Mouse (Mus musculus) right cerebral cortex, adult 18-20 months (tissue): ENCODE data around the gene Egln1.

Experiments
- DNase-seq: peaks from one replicate; pipeline ENCODE4 v3.0.0; 2022; ENCODE audit warnings: mixed read lengths

Gene Egln1

DNA sequence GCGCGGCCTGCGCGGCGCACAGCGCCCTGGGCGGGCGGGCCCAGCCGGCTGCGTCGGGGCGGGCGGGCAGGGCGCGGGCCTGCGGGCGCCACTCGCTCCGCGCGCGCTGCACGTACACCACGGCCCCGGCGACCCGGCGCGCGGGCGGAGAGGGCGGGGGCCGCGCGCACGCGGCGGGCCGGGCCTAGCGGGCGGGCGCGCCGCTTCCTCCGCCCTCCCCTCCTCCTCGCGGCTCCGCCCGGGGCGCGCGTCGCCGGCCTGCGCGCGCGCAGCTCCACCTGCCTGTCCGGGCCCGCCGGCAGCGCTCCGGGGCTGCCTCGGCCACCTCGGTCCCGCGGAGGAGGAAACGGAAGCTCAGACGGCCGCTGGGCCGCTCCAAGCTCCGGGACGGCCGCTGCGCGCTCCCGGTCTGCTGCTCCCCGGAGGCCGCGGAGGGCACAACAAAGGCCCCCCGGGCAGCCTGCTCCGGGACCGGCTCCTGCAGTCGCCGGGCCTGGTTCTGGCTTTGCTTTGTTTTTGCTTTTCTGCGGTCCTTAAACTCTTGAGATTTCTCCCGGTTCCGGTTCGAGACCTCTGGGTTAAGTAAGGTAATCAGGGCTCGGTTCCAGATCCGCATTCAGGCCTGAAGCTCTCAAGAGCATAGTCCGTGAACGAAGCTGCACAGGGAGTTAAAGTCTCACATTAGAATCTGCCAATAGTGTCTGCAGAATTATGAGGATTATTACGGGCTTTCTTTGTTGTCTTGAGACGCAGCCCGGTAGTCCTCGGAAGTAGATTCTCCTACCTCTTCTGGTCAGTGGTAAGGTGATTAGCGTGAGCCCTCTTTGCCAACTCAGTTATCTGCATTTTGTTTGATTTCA is at the start of gene Egln1:
TSS of gene Egln1 (minus strand) at position 116 of the 860 bp plus-strand sequence.
- DNase-seq, result peak; percentile 82

DNA sequence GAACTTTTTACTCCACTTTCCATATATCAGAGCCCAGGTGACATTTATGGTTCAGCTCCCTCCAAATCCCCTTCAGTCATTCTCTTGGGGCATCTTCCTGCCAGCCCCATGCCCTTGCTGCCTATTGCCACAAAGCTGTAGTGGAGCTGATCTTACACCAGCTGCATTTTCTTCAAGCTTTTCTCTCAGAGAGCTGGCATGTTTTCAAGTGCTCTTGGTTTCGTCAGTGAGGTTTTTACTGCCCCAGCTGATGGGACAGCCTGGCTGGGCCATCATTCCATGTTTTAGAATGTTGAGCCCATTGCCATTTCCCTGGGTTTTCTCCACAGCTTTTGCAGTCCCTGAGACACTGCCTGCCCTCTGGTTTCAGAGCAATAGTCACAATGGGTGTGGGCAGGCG is 46.7 kb upstream of the Egln1 start:
- DNase-seq, result peak; percentile 6

DNA sequence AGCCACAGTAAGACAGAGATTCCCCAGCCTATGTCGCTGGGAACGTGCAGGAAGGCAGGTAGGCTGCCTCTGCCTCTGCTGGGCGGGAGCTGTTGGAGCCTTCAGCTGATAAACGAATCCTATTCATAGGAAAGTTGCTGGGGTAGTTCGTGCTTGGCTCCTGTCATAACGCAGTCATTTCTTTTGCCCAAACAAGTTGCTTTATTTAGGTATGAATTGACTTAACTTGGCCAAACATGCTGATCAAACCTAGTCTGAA is 42.5 kb upstream of the Egln1 start:
- DNase-seq, result no peak

DNA sequence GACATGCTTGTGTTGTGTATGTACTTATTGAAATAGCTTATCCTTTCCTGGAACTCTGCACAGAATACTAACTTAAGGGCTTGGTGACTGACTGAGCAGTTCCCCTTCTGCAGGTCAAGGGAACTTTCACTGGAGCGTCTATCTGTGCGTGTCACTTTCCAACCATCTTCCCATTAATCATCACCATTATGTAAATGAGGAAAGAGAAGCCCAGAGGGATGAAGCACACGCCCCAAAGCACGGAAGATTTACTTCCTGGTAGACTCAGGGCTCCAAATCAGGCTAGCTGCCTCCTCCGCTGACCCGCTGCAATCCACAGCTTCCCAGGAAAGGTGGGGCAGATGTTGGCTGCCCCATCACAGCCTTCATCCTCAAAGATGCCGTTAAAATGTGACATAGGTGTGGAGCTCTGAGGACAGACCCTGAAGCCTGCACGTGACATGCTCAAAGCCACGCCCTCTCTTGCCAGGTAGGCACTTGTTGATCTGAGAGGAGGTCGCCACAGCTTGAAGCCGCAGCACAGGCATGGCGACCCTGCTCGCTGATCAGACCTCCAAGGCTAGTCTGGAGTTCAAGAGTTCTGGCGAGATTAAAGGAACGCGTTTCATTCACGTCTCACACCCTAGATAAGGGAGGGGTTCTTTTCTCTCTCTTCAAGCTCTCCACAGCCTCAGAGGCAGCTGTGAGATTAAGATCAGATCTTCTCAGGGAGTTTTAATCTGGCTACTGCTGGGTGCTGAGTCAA is 42.0 kb upstream of the Egln1 start:
- no peak for DNase-seq

DNA sequence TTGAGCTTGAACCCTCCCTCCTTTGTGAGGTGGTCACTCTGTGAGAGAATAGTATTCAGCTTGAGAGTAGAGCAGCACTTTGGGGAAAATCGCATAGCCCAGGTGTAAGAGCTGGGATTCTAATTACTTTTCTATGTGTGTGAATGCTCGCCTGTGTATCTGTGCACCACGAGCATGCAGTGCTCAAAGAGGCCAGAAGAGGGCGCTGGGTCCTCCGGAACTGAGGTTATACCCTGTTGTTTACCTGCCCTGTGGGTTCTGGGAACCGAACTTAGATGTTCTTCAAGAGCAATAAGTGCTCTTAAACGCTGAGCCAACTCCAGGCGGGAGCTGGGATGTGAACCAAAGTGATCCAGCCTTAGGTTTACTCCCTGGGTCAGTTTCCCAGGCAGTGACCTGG is 31.7 kb upstream of the Egln1 start:
- DNase-seq, result no peak

DNA sequence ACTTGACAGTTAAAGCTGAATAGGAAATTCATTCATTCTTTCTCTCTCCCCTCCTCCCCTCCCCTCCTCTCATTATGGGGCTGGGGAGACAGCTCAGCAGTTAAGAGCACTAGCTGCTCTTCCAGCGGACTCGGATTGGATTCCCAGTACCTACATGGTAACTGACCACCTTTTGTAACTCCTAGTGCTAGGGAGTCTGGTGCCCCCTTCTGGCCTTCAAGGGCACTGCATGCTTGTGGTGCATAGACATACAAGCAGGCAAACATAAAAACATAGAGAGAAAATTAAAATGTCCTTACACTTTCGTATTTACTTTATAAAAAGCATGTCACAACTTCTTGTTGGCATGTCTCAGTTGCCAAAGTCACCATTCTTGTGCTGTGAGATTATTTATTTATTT is 30.9 kb upstream of the Egln1 start:
- DNase-seq, result no peak

DNA sequence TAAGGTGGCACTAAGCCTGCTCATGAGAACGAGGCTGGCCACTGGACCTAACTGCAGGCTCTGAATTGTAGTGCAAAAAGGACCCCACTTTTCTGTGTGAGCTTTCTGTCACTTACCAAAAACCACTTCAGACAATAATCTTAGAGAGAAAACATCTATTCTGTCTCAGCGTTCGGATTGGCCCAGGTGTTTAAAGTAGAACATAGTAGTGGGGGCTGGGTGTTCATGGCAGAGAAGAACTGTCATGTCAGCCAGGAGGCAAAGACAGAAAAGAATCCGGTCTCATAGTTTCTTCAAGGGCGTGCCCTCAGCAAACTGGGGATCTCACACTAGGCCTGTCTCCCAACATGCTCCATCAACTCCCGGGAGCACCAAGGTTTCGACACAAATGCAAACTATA is 28.9 kb upstream of the Egln1 start:
- DNase-seq, result no peak

DNA sequence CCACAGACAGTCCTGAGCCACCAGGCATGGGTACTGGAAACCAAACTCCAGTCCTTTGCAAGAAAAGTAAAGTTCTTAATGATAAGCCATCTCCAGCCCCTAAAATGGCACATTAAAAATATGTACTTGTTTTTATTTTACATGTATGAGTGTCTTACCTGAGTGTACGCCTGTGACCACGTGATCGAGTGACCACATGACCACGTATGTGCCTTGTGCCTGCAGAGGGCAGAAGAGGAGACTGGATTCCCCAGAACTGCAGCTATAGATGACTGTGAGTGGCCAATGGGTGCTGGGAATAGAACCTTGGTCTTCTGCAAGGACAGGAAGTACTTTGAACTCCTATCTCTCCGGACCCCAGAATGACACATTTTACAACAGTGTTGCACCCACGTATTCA is 27.1 kb upstream of the Egln1 start:
- DNase-seq, result no peak

DNA sequence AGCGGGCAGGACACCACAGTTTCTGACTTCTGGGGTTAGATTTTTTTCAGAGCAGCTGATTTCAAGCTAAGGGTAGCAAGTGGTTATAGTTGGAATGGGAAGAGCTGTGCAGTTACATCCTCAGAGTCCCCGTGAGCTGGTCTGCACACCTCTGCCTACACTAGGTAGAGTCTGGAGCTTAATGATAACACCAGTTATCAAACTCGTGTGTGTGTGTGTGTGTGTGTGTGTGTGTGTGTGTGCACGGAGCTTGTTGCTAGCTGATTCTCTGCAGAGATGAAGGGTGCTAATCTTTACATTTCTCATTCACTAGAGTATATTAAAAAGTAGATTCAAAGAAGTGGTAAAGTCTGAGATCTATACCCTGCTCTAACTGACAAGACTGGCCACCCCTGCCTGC is 25.1 kb upstream of the Egln1 start:
- no peak for DNase-seq

DNA sequence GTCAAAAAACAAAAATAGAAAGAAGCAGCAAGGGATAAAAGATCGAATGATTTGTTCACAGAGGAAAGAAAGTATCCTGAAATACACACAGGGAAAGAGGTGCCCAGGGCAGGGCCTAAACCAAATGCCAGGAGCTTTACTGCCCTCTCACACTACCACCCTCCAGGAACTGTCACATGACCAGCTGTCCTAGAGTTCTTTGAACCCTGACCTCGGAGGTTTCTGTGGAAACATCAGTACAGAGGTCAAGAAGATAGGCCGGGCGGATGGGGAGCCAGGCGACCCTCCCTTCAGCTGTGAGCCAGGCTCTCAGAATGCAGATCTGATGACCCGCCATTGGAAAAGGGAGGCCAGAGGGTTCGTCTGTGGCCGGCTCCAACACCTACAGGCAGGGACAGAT is 24.1 kb upstream of the Egln1 start:
- no peak for DNase-seq

DNA sequence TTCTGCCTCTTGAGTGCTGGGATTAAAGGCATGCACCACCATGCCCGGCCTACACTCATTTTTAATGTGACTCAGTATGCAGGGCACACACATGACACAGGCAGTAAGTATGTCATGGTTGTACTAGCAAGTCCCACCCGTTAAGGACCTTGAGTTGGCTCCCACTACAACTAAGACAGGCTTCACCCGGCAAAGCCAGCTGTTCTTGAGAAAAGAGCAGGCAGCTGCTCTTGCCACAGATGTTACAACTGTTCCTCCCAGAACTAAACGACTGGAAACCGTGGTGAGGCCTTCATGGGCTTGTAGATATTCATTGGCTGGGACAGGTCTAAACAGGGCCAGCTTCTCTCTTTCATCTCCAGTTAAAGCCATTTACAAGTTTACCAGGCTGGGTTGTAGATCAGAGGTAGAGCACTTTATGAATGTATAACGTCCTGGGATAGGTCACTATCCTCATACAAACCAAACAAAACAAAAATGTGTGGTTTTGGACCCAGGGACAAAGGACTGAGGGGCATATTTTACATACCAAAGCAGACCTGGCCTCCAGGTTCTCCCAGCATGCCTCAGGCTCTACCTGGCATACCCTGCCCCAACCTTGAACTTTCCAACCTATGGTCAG is 21.3 kb upstream of the Egln1 start:
- DNase-seq, result no peak

DNA sequence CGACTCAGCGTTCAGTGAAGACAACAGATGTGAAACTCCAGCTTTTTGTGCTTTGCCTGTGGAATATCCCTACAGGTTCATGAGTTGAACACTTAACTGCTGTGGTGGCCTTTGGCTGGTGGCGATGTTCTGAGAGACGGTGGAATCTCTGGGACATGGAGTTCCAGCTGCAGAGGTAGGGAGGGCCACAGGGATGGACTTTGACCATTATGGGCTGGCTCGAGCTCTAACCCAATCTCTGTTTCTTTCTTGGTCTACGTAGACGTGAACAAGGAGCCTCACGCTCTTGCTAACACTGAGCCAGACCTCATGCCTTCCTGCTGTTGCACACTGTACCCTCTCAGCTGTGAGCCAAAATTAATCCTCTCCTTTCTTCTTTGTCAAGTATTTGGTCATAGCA is 15.8 kb upstream of the Egln1 start:
- no peak for DNase-seq

DNA sequence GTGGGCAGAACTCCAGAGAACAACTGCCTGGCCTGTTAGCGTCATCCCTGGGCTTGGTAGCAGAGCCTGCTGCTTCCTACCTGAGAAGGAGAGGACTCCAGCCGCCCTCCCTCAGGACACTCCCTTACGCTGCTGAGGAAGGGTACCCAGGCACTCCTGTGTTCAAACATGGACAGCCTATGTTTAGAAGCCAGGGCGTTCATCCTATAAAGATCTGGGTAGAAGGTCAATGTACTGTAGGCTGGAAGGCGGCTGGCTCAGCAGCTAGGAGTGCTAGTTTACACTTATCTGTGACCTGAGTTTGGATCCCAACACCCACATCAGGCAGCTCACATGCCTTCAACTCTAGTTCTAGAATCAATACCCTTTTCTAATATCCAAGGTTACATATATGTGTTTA is 14.1 kb upstream of the Egln1 start:
- no peak for DNase-seq

DNA sequence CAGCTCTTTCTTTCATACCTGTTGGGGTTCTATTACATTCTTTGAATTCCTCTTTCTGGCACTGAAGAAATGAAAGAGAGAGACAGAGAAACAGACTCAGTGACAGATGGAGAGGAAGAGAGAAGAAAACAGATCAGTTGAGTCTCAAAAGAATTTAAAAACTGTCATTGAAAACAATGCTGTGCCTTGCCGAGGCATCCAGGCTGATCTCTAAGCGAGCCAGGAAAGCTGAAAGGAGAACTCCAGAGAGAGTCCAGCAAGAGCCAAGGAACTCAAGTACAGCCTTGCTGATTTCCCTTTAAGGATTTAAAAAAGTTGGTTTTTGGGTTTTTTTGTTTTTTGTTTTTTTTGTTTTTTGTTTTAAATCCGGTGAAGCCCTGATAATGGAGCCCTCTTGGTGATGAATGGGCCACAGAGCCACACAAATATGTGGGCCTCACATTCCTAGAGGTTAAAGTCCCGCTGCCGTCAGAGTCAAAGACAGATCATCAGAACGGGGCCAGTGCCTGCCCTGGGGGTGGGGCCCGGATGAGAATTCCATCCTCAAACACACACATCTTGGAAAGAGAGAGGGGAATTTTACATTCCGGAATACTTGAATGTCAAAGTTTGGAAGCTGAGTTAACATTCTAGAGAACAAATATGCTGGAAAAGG is 11.2 kb upstream of the Egln1 start:
- no peak for DNase-seq

DNA sequence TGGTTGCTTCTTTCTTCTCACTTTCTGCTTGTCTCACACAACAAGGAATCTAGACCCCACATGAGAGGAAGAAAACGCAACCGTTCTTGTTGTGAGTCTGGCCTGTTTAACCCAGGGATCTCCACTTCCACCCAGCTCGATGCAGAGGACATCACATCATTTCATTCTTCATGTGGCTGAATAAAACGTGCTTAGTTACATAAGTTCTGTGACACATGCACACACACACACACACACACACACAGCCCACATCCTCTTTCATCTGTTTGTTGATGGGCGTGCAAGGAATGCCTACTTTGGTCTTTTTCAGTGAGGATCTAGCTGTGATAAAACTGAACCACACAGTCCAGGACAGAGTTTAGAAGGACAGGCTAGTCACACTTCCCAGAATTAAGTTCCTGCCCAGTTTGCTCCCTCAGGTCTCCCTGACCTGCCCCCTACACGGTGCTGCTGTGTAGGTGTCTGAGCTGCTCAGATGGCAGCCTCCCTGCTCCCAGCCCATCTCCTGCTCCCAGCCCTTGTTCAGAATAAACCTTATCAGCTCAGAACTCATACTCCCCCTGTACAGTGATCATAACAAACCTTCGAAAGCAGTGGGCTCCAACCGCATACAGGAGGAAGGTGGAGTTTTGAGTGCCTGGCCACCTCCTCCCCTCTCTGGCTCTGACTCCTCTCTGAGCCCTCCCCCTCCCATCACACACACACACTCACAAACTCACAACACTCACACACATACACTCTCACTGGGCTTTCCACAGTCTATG is 10.5 kb upstream of the Egln1 start:
- DNase-seq, result no peak

DNA sequence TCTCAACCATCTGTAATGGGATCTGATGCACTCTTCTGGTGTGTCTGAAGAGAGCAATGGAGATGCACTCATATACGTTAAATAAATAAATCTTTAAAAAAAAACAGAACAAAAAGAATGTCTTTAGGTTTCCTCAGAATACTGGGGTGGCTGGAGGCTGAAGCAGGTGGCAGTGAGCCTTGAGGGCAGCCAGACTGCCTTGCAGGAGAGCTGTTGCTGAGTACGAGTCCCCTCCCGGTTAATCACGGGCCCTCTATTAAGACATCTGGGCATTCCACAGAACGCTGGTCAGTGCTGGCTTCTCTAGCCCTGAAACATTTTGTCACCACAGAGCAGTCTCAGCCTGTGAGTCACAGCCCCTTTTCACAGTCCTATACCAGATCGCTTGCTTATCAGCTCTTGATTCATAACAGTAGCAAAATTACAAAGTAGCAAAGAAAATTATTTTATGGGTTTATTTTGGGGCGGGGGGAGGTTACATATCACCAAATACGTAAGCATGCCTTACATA is 5.5 kb upstream of the Egln1 start:
- DNase-seq, result no peak

DNA sequence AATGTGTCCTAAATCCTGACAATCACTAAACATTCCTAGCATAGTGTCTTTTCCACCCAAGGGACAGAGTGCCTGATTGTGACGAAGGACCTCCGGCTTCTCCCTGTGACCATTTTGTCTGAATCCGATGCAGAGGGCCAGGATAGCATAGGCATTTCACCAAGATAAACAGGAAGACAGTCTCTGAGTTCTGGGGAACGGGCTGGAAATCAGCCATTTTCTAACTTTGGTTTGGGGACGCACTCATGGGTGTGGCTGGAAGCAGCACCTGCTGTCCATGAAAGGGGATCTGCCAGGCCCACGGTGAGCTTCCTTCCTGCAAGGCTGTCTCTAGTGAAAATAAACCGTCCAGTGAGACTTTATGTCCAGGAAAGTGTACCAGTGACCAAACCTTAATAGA is 4.1 kb upstream of the Egln1 start:
- no peak for DNase-seq

DNA sequence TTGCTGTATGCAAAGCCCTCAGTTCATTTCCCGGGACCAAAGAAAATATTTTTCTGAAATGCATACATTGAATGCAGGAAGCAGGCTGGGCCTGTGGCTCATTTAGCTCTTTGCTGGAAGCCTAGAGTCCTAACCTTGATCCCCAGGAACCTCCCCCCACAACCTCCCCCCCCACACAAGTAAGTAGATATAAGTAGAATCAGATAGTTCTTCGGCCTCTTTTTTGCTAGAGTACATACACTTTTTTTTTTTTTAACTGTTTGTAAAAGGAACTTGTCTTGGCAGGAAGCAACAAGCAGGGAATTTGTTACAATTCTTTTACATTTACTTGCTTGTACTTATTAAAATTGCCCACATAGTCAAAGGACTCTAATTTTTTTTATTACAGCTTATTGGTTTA is 1.7 kb upstream of the Egln1 start:
- no peak for DNase-seq

DNA sequence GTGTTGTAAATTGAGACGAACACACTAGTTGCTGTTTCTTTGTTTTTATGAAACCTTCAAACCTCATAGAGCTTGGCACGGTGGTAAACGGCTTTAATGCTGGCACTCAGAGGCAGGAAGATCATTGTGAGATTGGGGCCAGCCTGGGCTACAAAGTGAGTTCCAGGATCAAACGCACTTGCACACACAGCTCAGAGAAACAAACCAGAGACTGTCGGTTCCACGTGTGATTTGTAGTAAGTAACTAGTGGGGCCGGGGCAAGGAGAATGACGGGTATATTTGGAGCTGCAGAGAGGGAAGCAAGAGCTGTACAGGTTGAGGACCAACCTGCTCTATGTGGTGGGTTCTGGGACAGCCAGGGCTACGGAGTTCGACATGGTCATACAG is 939 bp upstream of the Egln1 start:
- DNase-seq, result no peak

DNA sequence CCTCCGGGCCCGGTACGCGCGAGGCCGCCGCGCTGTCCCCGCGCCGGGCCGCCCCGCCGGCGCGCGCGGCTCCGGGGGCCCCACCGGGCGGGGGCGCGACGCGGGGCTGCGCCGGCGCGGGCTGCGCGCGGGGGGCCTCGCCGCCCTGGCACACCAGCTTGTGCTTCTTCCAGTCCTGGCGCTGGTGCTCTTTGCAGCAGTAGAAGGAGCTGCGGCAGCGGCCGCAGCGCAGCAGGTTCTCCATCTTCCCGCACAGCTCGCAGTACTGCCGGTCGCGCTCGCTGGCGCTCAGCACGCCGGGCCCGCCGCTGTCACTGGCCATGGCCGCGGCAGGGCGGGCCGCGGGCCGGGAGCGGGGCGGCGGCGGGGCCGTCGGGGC is 402 bp downstream of the Egln1 start:
- DNase-seq, result peak; percentile 23

DNA sequence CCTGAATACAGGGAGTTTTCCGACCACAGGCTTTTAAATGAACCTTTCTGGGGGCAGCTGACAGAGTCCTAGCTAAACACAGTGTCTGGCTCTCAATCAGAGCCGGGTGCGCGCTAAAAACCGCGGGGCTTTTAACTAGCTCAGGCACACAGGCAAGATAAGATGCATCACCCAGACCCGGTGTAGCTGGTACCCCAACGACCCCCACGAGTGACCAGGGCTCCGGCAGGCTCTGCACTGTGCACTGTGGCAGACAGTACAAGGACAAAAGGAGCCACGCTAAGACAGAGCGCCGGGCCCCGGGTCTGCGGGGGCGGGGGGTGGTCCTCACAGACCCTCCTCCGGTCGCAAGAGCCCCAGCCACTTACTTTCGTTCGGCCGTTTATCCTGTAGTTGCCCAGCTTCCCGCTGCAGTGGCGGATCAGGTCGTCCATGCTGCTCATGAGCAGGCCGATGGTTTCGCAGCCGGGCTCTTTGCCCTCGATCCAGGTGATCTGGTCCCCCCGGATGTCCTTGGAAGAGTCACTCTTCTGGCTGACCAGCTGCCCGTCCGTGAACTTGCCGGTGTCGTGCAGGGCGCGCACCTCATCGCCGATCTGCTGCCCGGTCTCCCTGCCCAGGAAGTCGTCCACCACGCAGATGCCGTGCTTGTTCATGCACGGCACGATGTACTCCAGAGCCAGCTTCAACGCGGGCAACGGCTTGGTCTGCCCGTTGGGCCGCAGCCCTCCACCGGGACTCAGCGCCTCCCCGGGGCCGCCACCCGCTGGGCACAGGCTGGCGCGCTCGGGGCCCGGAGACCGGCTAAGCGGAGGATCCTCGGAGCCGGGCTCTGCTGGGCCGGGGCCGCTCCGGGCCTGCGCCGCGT is 1.0 kb downstream of the Egln1 start:
- DNase-seq, result peak; percentile 32

DNA sequence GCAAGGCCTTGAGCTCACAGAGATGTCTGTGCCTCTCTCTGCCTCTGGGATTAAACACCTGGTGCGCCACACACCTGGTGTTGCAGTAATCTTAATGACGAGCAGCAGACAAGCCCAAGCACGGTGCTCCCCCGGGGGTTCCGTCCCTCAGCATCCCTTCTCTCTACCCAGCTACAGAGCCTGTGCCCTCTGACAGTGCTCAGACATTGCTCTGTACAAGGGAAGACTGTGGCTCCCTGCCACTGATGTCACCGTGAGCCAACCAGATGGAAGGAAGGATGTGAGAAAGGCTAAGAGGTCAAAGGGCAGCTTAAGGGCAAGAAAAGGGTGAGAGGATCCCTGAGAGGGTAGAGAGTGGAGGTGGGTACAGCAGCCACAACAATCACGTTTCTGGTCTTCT is 4.7 kb downstream of the Egln1 start:
- DNase-seq, result no peak
